Mouse (Mus musculus) CH12.LX (cell line): Measurements from ENCODE around the gene B4galnt3.

Source experiments
- CTCF ChIP-seq, 2 experiments: IDR thresholded peaks in 1 of 2; conservative IDR thresholded peaks in 1 of 2; 2 replicates each; pipeline ENCODE4 v1.5.1; 2011 to 2012; ENCODE audit warnings: low read depth in 2 of 2, low read length in 2 of 2, improper control_type of control experiment in 1 of 2, inconsistent platforms in 1 of 2, mild to moderate bottlenecking in 1 of 2, moderate library complexity in 1 of 2
- EP300 ChIP-seq: IDR thresholded peaks from 2 replicates; pipeline ENCODE4 v1.6.1; 2011; ENCODE audit warnings: low read length, improper control_type of control experiment
- GABPA ChIP-seq: IDR thresholded peaks from 2 replicates; pipeline ENCODE4 v1.6.1; 2012; ENCODE audit warnings: low read depth, low read length, improper control_type of control experiment, inconsistent platforms; ENCODE audit not compliant: insufficient replicate concordance
- JUND ChIP-seq: conservative IDR thresholded peaks from 2 replicates; pipeline ENCODE4 v1.6.1; 2011; ENCODE audit warnings: low read depth, low read length, improper control_type of control experiment
- MXI1 ChIP-seq: IDR thresholded peaks from 2 replicates; pipeline ENCODE4 v1.6.1; 2011; ENCODE audit warnings: mild to moderate bottlenecking, low read depth, low read length, improper control_type of control experiment
- POLR2A ChIP-seq: IDR thresholded peaks from 2 replicates; pipeline ENCODE4 v1.6.1; 2011; ENCODE audit warnings: low read depth, mild to moderate bottlenecking, improper control_type of control experiment, low read length
- ZKSCAN1 ChIP-seq: IDR thresholded peaks from 2 replicates; pipeline ENCODE4 v1.6.1; 2012; ENCODE audit warnings: low read depth, inconsistent platforms, low read length, improper control_type of control experiment, borderline replicate concordance

GRCm38 (mm10) chr6:120256431-120256935 lies 37.9 kb downstream of the B4galnt3 start:
- TF ChIP-seq CTCF (conservative IDR thresholded peaks at IDR 0.05 in 1 of 2, IDR thresholded peaks at IDR 0.05 in 1 of 2; ENCODE audit: low read depth in 2 of 2, low read length in 2 of 2) (no peak), ZKSCAN1 (no peak), POLR2A (no peak), GABPA (no peak), MXI1 (no peak), JUND (no peak), EP300 (no peak)
